Mouse (Mus musculus) bone marrow, adult 2 months (tissue): ENCODE data around the gene Gm9837.

ENCODE experiments used
- CTCF ChIP-seq: fragments of 200-500 bp; IDR thresholded peaks from 2 replicates; pipeline ENCODE4 v1.5.1; 2011; ENCODE audit warnings: low read length, control low read depth; ENCODE audit not compliant: control insufficient read depth, insufficient read depth
- POLR2A ChIP-seq: fragments of 200-500 bp; IDR thresholded peaks from 2 replicates; pipeline ENCODE4 v1.6.1; 2011; ENCODE audit warnings: low read depth, mild to moderate bottlenecking, control low read depth, low read length, borderline replicate concordance; ENCODE audit not compliant: control insufficient read depth

GRCm38 (mm10) chr11:53477833-53478232 lies 7.6 kb upstream of the Gm9837 start:
- no peak for TF ChIP-seq CTCF
- no peak for TF ChIP-seq POLR2A
